Mouse (Mus musculus): ENCODE results near the gene Pdss2. TPM values are rescaled to one million over a fixed set of nuclear protein-coding genes. Genes with fewer than 3 reads are reported as not detected.
"Not testable (repeated sequence)": the region's sequence is repeated elsewhere in the genome, so short reads cannot be mapped to it uniquely, and the experiment has no call there.

Pdss2 gene
- polyA plus RNA-seq, 2 experiments from 2014 or later = 8.9 to 18.1 TPM

DNA sequence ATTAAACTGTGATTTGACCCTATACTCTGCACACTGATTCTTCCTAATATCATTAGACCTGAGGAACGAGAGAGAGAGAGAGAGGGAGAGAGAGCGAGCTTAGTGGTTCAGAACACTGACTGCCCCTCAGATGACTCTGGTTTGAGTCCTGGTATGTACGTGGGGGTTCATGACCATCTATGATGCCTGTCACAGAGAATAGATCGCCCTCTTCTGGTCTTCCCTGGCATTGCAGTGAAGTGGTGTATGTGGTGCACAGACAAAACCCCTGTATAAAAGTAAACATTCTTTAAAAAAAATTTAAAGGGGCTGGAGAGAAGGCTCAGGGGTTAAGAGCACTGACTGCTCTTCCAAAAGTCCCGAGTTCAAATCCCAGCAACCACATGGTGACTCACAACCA lies 157.0 kb downstream of the Pdss2 start:
- peak; percentile 56 for ATAC-seq

DNA sequence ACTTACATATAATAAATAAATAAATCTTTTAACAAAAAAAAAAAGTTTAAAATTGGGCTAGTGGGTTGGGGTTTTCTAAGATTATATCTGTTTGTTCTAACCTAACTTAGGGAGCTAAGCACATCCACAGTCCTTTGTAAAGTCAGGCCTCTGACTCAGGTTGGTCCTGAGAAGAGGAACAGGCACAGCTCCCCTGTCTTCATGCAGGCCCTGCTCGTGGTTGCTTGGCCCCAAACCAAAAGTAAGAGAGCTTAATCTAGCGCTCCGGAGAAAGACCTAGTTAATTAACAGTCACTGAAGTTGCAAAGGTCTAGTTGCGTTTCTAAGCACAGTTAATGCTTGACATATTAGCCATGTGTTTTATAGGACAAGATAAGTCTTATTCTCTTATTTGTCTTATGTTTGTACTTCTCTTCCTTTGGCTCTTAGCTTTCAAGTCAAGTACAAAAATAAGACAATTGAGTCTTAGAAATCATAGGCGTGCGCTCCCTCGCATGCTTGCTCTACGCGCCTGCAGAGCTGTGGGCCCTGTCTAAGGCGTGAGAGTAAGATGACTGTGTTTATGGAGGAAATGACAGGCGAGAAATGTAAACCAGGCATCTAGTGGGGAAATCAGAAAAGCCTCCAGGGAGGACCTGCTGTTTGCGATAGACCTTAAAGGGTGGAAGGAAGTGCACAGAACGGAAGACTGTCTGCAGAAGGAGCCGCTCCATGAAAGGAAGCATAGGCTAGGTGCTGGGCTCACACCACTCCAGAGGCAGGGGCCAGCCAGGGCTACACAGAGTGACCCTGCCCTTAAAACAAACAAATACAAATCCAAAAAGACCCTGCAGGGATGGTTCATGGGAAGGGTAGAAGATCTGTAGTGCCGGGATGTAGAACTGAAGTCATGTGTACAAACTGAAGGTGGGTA lies 157.7 kb downstream of the Pdss2 start:
- ATAC-seq = no peak

DNA sequence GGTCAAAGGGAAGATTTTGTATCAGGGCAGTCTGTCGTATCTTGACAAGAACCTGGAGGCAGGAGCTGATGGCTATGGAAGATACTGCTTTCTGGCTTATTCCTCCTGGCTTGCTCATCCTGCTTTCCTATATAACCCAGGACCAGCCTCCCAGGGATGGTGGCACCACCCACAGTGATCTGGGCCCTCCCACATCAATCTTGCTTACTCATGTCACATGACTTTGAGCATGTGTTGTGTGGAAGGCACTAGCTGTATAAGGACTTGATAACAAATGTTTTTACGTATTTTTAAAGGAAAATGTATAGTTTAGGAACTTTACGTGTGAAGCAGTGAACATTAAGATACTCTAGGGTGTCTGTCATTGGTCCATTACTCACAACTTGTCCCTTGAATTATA lies 161.4 kb downstream of the Pdss2 start:
- no peak for ATAC-seq

DNA sequence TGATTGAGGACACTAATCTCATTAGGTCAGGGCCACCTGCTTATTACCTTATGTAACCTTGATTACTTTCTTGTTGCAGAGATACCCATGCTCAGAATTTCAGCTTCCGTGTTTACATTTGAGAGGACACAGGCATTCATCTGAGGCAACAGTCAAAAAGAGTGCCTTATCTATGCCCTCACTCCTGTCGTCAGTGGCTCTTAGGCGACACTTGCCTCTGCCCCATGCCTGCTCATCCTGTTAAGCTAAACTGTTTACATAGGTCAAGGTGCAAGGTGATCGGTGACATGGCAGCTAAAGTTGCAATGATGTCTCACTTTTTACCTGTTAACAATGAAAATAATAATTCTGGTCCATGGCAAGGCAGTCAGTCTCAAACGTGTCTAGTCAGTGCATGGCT lies 163.3 kb downstream of the Pdss2 start:
- ATAC-seq = no peak

DNA sequence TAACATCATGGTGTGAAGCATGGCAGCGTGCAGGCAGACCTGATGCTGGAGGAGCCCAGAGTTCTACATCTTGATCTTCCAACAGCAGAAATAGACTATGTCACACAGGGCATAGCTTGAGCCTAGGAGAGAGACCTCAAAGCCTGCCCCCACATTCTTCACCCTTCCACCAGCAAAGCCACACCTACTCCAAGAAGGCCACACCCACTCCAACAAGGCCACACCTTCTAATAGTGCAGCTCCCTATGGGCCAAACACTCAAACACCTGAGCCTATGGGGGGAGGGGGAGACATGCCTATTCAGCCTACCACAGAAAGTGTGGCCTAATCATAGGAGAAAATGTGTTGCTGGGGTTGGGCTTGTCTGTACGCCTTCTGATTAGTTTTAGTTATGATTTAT lies 171.6 kb downstream of the Pdss2 start:
- ATAC-seq = no peak

DNA sequence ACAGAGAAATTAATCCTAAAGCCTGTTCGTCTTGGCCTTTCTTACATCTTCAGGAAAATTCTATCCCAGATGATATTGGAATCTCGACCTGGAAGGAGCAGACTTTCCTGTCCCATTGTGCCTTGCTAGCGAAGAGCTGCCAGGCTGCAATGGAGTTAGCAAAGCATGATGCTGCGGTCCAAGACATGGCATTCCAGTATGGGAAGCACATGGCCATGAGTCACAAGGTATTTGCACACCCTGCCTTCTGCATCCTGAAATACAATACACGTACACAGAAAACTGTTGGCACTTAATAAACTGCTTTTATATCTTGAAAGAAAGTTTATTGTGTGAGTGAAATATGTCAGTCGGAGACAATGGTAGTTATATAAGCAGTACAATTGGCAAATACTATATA lies 172.5 kb downstream of the Pdss2 start:
- no peak for ATAC-seq

DNA sequence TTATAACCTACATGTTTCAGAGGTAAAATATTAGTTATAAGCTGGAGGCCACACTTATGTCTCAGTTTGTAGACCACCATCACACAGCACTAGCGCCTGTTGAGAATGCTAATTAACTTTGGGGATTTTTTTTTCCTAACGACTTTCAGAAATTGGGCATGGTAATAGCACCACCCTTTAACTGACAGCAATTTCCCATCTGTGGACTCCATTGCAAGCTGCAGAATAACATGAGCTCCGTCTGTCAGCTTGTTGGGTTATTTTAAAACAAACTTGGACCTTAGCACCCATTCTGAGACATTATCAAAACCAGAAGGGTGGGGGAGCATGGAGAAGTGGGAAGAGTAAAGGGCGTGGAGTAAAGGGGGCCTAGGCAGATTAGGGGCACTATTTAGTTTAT lies 174.5 kb downstream of the Pdss2 start:
- ATAC-seq = no peak

DNA sequence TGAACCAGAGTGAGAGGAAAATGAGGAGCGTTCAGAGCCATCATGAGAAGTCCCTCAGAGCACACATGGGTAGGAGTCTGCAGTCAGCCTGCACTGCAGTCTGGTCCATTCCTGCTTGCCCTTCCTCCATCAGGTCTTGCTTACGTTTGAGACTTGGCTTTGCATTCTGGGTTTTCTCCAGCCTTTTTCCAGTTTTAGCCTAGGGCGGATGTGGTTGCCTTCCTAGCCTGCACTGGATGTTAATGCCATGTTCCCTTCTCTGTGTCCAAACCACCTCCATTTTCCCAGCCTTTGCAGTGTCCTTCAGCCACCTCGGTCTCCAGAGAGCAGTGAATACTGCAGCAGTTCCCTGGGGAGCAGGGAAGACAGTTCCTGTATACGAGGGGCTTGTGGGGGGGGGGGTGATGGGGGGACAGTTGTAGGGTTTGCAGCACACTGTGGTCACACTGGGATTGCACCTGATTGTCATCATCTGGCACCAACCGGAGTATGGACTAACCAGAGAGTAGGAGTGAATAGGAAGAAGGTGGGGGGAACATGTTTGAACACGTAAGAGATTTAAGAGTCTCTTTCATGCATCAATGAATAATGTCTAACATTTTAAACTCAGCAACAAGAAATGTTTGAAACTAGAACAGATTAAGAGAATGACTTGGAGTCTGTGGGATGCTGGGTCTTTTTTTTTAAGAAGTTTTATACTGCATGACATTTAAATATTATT lies 178.5 kb downstream of the Pdss2 start:
- ATAC-seq = no peak

DNA sequence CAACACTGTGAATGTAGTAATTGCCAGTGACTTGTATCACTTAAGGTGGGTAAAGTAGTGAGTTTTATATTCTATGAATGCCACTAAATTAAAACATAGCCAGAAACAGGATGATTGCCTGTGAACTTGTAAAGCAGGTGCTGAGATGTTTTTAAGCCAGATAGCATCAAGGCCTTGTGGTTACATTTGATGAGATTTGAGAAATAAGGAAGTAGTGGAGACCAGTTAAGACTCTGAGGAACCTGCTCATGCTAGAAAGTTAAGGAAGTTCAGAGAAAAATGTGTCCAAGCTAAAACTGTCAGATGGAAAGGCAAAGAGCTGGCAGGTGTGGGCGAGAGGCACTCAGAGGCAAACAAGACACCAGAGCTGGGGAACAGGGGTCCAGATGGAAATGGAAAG lies 184.8 kb downstream of the Pdss2 start:
- ATAC-seq = no peak

DNA sequence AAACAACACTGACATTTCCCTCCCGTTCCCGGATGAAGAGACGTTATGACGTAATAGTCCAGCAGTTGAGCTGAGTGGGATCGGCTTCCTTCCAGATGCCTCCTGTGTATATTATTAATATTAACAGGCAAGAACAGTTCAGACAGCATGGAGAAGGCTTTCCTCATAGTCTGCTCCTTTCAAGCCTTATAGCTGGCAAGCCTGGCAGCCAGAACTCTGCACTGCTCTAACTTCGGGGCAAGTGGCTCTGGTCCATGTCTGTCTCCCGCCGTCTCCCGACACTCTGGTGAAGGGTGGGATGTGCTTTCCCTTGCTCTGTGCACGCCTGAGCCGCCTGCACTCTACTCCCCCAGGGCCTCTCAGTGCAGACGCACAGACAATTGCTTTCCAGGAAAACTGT lies 185.6 kb downstream of the Pdss2 start:
- ATAC-seq = no peak

DNA sequence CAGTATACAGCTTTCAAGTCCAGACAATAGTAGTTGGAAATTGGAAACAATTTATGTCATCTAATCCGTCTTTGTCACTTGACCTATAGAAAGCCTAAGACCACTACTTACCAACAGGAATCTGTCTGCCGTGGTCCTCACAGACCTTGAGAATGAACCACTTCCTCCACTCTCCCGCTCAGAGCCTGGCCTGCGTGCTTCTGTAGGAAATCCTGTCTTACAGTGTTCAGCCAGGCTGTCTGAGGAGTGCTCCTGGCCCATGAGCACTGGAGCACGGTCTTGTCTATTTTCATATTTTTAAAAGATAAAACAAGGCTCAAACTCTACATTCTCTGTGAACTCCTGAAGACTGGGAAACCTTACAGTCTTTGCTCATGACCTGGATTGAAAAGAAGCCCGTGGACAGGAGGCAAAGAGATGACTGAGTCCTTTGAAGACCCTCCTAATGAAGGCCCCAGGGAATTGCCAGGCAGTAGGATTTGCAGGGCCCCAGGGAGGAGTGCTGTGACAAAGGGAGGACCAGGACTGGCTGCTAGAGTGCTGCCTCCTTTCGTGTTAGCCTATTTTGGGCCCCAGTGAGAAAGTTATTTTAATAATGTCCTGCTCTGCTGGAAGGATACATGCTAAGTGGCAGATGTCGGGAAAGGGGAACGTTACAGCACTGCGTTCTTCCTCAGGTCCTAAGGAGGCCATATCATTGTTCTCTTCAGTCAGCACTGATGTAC lies 188.4 kb downstream of the Pdss2 start:
- no peak for ATAC-seq

DNA sequence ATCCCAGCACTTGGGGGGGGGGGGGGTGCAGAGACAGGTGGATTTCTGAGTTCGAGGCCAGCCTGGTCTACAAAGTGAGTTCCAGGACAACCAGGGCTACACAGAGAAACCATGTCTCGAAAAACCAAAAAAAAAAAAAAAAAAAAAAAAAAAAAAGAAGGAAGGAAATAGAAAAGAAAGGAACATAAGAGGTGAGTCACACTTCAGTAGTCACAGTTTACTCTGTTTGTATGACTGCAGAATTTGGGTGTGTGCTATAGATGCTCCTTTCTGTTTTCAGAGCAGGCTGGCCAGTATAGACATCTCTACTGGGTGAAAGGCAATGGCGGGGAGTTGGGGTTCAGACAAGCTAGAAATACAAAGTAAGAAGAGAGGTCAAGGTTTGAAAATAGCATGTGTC lies 189.9 kb downstream of the Pdss2 start:
- not testable (repeated sequence) for ATAC-seq

DNA sequence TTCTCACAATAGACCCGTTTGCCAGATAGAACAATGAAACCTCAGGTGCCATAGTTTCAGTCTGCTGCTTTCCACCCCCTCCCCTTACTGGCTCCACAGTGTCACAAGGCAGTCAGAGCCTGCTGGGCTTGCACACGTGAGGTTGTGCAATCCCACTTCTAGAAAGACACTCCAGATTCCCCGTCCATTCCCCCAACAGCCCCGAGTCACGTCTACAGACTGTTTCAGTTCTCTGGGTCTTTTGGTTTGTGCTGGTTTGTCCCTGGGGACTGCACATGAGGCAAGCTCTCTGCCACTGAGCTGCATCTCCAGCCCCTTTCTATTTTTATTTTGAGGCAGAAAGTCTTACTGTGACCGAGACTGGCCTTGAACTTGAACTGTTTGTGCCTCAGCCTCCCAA lies 196.1 kb downstream of the Pdss2 start:
- no peak for ATAC-seq

DNA sequence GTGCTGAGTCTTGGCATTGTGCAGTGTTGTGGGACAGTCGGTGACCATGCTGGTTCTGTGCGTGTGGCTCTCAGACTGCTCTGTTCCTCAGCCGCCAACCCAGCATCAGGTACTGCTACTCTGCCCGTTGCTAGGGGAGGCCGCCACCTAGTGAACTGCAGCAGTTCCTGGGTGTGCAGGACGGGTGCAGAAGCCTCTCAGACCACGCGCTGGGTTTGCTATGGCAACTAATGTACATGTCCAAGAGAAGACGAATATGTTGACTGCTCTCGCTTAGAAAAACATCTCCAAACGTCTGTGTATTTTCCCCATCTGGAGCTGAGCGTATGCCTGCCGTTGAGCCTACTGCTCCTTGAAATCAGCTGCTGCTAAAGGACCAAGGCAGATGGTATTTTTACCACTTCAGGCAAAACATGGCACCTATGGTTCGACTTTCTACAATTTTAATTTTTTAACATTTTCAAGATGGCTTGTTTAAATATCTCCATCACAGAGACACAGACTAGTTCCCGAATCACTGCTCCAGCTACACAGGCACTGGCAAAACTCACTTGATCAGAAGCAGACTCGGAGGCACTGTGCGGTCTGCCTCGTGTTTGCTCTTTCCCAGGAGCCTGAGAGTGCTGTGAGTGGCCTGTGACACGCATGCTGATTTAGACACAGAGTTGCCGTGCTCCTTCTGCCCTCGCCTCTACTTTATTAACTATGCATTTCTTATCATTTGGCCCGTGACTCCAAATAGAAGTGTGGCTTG lies 199.6 kb downstream of the Pdss2 start:
- no peak for ATAC-seq

DNA sequence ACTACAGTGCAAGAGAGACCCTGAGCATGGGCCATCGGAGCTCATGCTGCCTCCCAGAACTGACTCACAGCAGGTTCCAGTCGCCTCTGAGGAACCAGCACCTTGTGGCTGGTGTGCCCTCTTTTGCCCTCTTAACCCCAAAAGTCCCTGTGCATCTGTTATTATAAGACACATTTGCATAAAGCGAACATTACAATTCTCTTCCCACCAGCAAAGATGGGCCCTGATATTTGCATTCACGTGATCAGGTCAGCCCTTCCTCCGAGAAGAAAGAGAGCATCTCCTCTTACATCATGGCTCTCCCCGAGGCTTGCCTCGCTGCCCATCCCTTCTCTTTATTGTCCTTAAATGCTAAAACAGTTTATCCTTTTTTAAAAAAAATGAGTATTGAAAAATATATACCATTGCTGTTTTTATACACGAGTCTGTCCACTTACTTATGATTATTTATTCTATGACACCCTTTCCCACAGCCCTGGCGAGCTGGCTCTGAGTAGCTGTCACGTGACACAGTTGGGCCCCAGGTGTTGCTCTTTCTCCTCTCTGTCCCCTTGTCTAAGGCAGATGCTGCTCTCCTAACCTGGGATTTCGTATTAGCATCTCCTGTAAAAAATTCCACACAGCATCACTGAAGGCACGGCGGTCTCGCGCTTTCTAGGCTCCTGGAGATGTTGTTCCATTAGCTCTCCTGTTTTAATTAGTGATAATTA lies 200.9 kb downstream of the Pdss2 start:
- ATAC-seq = no peak

DNA sequence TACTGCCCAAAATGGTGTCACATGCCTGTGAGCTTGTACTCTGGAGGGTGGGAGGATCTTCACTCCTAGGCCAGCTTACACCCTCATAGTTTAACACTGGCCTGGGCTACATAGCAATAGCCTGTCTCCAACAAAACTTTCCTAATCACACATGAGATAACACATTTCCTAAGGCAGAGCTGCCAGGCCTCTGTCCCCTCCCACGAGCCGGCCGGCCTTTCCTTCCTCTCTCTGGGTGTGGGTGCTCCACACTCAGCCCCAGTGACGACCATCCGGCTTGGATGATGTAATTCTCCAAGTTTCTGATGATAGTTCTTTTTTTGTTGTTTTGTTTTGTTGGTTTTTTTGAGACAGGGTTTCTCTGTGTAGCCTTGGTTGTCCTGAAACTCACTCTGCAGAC lies 203.3 kb downstream of the Pdss2 start:
- no peak for ATAC-seq

DNA sequence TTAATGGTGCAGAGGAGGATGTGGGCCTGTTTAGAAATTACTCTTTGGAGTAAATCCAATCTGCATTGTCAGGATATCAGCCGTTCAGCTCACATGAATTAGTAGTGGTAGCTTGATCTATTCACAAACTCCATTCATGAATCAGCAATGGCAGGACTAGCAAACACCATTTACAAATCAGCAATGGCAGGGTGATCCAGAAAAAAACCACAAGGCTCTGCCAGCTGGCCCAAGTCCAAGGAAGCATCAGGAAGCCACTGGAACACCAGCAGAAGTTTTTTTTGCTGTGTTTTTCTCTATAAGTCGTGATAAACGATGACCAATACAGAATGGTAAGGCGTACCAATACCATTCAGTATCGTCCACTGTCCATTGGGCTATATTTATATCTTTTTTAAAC lies 209.3 kb downstream of the Pdss2 start:
- no peak for ATAC-seq

DNA sequence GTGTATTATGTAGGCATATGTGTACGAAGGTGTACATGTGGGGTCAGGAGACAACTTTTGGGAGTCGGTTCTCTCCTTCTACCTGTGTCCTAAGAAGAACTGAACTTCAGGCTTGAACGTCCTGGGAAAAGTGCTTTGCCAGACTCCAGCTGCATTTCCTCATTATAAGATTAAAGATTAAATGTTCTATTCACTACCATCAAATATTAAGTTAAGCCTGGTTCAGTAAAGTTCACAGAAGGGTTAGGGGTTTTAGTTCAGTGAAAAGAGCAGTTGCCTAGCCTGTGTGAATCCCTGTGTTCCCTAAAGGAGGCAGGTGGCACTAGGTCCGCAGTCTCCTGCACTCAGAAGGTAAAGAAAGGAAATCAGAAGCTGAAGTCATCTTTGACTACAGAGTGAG lies 213.0 kb downstream of the Pdss2 start:
- ATAC-seq = no peak

DNA sequence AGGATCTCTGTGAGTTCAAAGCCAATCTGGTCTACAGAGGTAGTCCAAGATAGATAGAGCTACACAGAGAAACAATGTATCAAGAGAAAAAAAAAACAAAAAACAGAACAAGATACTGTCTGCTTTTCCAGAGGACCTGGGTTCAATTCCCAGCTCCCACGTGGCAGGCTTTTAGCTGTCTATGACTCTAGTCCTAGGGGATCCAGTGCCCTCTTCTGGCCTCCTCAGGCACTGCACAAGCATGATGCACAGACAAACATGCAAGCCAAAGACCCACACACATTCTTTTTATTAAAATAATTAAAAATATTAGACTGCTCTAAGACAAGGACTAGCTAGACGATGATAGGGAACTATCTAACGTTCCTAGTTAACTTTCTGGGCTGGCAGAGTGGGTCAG lies 214.5 kb downstream of the Pdss2 start:
- no peak for ATAC-seq

DNA sequence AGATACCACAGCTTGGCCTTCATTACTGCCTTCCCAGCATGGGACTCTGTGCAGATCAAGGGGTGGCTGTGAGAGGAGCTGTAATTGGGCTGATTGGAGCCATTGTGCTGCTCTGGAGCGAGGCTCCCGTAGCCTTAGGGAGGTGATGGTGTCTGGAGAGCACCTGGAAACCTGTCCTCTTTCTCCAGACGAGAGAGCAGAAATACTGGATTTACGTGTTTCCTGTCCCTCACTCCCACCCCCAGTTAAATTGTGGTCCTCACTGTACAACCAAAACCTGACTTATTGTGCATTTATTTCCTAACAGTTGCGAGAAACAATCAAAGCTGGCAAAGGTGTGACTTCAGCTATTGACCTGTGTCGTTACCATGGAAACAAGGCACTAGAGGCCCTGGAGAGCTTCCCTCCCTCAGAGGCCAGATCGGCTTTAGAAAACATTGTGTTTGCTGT lies 218.2 kb downstream of the Pdss2 start:
- ATAC-seq = no peak

DNA sequence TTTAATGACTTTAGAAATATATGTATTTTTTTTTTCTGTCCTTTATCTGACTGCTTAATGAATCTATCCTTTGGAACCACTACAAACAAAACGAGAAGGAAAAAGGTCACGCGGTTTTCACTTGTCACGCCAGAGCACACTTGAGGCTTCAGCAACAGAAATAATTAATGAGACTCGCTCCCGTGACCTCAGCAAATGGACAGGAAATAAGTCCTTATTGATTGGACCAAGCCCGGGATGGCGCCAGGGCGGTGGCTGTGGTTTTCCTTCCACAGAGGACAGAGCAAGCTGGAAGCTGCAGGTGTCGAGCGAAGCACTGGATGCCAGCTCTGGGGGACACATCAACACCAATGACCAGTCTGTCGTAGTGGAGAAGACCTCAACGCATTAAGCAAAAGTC lies 218.8 kb downstream of the Pdss2 start:
- no peak for ATAC-seq

Measured in CD4-positive, CD25-positive, alpha-beta regulatory T cell, adult 4 months (primary cell).